Mouse (Mus musculus) adrenal gland, adult 8-10 months (tissue): ENCODE results near the gene Rcan1. TPM values are rescaled to one million over a fixed set of nuclear protein-coding genes. Genes with fewer than 3 reads are reported as not detected.

Experiments
- DNase-seq: peaks from one replicate; pipeline ENCODE4 v3.0.0; 2022
- total RNA-seq, 4 experiments: library from RNA; stranded (reverse); gene quantifications; 2 replicates each; pipeline ENCODE4 v1.2.4; 2022

Rcan1 gene
- total RNA-seq, 4 experiments from 2014 or later = 16.0 to 23.4 (median 19.0) TPM

DNA sequence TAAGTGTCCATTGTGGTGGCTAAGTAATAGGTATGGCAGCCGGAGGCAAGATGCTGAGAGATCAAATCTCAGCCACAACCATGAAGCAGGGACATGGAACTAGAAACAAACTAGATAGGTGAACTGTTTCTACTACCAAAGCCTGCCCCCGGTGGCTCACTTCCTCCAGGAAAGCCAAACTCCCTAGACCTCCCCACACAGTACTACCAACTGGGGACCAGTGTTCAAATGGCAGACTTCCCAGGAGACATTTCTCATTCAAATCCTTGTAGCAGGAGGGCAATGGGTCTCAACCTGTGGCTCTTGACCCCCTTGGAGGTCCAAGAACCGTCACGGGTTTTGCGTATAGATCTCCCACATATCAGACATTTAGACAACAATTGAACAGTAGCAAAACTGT lies 3.6 kb downstream of the Rcan1 start:
- no peak for DNase-seq

DNA sequence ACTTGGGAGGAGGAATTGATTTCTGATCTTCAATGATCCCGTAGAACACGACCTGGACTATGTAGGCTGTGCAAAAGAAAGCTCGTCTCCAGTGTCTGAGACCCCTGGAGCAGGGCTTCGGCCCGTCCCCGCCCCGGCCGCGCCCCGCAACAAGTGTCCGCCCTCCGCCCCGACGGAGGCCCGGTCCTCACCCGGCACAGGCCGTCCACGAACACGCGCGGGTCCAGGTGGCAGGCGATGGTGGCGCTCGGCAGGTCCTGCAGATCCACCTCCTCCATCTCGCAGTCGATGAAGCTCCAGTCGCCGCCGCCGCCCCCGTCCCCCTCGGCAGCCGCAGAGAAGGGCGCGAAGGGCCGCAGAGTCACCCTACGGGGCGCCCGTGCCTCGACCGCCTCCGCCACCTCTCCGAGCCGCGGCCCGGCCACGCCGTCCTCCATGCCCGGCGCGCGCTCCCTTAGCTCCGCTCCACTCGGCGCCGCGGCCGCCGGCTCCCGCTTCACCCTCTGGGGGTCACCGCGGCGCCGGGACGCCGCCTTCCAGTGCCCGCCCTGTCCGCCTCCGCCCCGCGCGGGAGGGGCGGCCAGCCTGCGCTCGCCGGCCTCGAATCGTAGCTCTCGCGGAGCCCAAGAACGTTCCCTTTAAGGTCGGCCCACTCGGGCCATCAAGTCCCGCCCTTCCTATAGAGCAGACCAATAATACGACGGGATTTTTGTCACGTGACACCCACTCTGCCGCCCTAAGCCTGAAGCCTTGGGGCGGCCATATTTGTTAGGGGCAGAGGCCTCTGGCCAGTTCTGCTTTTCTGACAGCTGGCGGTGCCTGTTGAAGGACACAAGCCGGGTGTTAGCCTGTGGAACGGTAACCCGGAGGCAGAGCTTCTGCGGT lies 4.8 kb downstream of the Rcan1 start:
- peak; percentile 97 for DNase-seq

DNA sequence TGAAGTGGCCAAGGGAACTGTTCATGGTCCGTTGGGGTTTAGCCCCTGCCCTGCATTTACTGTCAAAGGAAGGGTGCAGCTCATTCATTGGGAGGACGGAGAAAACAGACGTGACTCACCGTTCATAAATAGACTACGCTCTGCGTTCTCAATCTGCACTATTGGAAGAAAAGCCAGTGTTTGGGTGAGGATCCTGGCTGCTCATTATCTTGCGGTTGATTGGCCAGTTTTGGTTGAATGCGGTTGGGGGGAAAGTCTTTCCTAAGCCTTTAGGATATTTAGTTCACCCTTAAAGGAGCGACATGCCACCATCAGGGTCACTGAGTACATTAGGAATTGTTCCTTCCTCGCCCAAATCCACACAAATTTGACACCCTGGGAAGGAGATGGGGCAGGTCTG lies 5.4 kb downstream of the Rcan1 start:
- no peak for DNase-seq

DNA sequence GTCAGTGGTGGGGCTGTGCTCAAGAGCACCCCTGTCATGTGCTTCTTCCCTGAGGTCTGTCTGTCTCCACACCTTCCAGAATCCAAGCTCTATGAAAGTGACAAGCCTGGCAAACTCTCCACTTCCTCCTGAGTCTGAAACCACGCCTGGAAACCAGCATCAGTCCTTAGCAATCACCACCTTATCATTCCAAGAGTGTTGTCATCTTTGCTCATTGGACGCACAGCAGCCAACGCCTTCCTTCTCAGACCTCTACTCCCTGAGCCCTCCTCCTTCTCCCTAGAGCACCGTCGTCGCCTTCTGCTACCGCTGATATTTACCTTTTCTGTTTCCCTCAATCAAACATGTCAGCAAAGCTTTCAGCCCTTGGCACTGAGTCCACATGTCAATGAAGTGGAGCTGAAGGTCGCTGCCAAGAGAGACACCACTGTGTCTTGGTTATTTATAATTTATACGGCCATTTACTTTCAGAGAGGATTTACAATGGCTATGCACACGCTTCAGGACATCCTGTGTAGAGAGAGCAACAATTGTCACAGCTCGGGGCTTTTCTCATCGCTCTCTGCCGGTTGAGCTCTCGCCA lies 6.2 kb downstream of the Rcan1 start:
- DNase-seq = no peak

DNA sequence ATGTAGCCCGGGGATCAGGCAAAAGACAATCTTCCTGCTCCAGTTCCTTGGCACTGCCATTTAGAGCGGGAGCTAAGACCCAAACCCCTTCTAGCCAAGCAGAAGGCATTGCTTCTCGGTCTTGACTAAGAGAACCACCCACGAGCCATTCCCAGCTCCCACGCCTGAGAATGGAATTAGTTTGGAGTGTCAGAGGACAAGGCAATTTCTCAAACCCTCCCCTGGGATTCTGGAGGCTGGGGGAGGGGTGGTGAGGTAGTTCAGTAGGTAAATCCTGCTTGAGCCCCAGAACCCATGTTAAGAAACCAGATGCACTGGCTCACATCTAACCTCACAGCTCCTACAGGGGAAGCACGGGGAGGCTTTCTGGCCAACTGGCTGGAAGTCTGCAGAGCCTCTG lies 9.3 kb downstream of the Rcan1 start:
- no peak for DNase-seq

DNA sequence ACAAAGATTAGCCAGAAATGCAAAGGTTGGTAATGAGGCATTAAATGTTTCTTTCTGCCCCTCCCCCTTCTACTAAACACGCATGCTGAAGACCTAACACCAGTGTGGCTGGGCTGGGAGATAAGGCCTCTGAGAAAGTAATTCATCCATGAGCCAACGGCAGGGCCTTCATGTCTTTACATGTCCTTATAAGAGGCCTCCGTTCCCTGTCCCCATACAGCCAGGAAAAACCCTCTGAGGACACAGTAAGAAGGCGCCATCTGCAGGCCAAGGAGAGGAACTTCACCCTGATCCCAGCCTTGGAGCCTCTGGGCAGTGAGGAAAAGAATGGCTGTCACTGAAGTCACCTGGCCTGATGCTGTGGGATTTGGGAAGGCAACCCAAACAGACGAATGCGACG lies 13.1 kb downstream of the Rcan1 start:
- peak; percentile 27 for DNase-seq

DNA sequence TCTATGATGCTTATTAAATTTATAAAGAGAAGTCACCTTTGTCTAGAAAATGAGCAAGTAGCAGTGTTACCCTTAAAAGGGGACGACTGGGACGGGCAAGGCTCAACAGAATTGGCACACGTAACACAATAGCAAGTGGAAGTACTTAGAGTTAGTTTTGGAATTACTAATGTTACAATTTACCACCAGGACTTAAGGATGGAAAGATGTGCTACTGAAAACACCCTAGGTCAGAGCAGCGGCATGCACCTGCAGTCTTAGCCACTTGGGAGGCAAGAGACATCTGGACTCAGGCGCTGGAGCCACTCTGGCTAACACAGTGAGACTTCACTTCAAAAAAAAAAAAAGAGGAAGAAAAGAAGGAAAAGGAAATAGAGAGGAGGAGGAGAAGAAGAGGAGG lies 14.7 kb downstream of the Rcan1 start:
- DNase-seq = no peak

DNA sequence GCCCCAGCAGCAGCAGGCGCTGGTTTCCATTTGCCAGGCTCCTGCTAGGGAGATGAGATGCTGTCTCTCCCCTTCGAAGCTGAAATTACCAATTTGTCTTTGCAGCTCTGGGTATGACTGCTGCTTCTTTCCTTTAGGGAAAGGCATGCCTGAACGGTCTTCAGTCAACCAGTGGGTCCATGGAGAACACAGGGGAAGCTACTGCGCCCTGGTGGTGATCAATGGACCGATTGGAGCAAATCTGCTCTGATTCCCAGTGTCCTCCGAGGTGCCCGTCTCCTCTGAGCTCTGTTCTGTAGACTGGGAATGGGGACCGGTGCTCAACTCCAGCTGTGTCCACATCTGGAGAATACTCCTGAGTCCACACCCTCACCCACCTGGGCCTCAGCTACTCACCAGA lies 15.2 kb downstream of the Rcan1 start:
- DNase-seq = no peak

DNA sequence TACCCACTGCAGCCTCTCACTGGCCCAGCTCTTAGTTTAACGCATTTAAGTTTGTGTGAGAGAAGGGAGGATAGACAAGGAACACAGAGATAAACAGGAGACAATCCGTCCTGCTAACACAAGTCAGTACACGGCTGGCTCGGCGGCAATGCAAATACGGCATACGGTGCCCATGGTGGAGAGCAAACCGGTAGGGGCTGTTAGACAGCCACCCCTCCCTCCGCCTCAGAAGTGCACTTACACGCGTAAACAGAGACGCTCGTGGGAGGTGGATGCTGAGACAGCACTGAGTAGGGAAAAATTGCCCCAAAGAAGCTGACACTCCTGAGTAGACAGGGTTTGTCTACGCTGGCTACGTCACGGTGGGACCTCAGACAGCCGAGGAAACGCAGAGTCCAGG lies 16.2 kb downstream of the Rcan1 start:
- DNase-seq = no peak

DNA sequence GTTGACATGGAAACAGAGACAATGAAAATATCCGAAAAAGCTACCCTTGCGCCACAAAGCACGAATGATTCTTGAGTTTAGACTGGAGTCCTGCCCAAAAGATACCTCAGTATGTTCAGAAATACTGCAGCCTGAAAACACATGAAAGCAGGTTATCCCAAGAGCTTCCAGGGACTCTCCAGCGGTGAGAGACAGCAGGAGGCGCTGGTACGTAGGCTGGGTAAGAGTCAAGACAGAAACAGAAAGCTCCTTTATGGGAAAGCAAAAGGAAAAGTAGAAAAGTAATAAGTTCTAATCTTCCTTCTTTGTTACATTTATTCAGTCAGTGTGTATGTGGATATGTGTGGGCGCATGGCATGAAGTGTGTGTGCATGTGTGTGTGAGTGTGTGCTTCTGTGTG lies 16.7 kb downstream of the Rcan1 start:
- no peak for DNase-seq

DNA sequence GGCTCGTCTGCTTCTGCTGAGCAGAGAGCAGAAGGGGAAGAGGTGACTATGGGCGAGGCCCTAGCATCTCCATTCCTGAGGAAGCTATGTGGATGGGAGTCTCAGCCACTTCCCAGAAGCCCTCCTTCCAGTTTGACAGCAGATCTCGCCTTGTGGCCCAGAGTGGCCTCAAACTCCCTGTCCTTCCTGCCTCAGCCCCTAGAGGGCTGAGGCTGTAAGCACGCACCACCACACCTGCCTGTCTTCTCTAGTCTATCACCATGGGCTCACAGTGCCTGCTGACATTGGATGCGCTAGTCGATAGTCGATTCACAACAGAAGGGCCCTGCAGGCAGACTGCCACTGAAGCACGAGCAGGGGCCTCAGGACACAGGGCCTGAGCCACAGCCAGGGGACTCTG lies 18.1 kb downstream of the Rcan1 start:
- no peak for DNase-seq

DNA sequence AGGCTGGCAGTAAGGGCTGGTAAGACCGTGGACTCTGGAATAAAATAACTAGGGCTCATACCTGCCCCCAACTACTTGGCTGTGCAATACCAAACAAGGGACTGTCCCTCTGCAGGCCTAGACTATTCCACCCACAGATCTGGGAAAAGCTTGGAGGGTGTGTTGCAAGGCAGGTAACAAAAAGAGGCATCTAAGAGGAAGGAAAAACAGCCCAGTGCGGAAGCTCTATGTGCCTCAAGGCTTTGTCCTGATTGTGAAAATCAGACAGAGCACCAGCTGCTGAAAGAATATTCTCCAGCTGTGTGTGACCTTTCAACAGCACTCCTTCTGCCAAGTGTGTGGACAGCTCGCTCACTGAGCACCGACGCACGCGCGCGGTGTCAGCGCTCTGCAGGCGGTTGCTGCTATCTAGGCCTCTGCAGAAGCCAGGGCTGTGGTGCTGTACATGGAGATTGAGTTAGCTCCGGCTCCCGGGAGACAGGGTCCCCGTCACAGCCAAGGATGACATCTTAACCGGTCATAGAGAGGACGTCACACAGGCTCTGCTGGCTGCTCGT lies 19.1 kb downstream of the Rcan1 start:
- DNase-seq = no peak

DNA sequence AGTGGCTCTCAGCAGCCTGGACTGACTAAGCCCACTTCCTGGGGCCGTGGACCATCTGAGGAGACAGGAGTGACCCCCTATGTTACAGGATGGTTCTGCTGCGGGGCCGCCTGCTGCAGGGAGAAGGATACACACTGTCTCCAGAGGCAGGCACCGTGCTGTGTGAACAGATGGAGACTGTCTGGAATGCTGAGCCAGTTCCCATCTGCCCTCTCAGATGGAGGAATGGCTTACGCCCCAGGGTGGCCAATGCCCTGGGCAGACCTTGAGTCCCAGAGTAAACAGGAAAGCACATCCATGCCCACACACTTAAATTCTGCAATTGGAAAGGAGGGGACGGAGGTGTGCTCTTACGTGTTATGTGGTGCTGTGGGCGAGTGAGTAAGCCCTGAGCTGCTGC lies 20.3 kb downstream of the Rcan1 start:
- no peak for DNase-seq

DNA sequence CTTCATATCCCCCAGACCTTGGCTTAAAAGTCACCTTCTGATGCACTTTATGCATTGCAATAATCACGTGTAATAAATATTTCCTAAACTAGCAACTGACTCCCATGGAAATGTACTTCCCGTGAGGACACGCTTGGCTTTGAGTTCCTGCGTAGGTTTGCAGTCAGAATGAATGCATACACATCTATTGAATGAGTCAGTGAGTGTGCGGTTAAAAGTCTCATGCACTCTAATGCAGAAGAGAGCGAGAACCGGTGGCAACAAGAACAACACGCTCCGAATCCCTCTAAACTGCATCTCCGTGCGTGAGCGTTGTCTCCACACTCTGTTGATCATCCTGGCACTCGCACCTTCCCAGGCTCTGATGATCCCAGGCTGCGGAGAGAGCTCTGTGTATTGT lies 21.6 kb downstream of the Rcan1 start:
- no peak for DNase-seq

DNA sequence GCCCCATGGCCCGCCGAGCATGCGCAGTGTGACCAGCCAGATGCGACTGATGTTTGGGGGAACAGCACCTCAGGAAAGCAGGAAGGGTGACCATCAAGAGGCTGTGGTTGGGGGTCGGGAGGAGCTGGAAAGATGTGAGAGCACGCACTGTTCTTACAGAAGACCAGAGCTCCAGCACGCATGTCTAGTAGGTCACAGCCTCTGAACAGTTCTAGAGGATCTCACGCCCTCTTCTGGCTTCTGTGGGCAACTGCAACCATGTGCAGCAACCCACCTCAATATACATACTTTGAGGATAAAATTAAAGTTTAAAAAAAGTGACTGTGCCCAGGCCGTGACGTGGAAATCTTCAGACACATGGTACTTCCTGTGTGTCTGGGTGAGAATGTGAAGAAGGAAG lies 25.3 kb downstream of the Rcan1 start:
- DNase-seq = no peak

DNA sequence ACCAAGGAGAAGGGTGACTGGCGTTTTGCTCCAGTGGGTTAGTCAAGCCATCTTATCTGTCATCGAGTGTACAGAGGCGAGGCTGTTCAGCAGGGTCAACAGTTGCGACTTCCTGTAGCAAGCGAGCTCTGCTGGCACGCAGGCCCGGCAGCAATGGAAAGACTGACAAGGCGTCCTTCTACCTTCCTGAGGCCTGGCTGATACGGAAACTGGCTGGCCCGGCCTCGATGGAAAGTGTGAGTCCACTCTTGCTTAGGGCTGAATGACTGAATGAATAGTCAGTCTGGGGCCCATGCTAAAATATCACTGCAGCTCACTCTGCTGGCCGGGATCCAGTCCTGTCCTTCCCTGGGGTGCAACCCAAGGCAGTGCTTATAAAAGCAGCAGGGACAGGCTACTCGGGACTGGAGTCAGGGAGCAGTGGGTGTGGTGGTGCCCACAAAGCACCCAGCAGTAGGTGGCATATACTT lies 27.0 kb downstream of the Rcan1 start:
- DNase-seq = peak; percentile 66

DNA sequence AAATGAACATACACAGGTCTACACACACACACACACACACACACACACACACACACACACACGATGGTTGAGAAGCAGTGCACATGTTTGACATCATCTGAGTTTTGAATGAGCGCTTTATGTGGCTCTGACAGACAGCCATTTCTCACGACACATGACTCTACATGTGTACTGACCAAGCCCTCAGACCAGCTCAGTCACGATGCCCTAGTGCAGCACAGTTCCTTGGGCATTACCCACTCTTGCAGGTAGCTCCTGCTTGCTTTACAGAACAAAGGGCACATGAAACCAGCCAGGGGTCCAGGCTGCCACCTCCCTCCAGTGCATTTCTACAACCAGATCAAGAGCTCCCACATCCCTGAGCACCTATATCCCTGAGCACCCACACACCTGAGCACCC lies 27.7 kb downstream of the Rcan1 start:
- DNase-seq = no peak

DNA sequence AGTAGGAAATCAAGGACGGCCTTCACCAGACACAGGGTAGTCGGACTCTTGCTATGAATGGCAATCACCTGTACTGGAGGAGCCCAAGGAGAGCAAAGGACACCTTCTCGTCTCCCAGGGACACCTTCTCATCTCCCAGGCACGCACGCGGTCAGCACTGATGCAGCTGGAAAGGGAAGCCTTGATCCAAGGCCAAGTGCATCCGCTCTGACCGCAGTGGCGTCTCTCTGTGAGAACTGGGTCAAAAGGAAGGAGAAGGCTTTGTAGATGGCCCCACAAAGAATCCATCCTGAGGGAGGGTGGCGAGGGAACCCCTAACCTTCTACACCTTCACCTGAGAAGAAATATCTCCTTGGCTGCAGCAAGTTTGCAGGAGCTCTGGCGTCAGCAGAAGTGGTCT lies 28.5 kb downstream of the Rcan1 start:
- DNase-seq = no peak

DNA sequence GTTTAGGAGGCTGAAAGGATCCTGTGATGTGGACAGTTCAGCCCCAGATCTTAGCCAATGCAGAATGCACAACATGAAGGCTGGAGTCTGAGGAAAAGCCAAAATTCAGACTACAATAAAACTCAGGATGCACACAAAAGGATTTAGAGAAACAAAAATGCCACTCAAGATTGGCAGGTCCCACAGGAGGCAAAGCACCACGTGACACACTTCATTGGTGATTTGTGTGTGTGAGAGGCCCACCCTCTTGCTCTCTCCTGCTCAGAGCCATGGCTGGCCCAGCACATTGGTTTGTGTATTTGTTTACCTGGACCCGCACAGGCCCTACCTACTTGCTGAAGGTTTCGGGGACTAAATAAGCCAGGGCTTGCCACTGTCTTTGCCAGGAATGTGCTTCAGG lies 29.5 kb downstream of the Rcan1 start:
- no peak for DNase-seq

DNA sequence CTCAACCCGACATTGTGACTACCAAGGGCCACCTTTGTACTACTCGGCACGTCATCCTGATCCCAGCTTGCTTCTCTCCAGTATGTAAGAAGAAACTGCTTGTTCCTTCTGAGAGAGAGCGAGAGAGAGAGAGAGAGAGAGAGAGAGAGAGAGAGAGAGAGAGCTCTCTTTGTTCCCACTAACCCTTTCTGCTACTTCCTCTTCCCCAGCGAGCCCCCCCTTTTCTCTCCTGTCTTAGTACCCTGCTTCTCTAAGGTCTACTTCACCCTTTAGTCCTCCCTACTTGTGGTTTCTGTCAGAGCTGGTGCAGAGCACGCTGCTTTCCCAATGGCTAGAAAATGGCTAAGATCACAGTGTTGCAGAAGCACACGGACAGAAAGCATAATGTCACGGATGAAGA lies 30.4 kb downstream of the Rcan1 start:
- DNase-seq = no peak

DNA sequence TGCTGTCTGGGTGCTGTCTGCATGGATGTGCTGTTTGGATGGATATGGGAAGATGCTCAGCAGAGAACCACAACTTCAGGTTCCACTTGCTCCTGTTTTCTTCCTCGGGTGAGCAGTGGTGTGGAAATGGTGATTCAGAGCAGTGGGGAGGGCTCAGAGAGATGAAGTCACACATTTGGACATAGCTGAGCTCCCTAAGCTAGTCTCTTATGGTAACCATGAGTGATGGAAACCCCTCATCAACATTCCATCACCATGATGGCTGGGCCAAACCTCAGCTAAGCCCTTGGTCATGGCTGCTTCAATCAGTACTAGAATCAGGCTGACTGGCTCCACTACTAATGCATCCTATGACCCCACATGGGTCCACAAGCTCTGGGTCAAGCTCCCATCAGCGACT lies 30.9 kb downstream of the Rcan1 start:
- DNase-seq = no peak

DNA sequence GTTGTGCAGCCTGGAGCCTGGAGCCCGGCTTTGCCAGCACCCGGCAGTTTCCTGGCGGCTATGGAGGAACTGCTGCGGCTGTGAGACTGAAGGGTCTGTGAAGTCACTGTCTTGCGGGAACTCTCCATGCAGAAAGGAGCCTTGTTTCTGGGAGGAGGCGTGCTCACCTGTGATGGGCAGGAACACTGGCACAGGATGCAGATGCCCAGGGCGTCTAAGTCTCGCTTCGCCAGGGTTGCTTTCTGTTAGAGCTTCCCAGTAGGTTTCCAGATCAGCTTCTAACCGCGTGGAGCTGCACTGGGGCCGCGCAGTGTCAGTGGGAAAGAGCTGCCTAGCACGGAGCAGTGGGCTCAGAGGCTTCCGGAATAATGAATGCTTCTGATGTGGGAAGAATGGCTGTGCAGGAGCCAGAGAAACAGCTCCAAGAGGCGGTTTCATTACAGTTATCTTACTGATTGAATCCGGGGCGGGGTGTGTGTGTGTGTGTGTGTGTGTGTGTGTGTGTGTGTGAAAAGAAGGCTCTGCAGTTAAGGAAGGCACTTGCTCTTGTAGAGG lies 35.2 kb downstream of the Rcan1 start:
- DNase-seq = no peak

DNA sequence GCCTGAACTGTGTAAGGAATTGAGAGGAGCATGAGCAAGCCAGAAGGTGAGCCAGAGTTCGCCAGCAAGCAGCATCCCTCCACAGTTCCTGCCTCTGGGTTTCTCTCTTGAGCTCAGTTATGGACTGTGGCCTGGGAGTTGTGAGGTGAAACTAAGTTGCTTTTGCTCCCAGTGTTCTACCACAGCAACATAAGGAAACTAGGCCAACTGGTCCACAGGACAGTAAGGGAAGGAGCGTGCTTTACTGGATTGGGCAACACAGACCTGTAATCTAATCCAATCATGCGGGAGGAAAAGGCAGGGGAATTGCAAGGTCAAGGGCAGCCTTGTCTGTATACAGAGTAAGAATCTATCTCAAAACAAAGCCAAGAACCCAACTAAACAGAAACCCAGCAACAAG lies 37.5 kb downstream of the Rcan1 start:
- DNase-seq = no peak

DNA sequence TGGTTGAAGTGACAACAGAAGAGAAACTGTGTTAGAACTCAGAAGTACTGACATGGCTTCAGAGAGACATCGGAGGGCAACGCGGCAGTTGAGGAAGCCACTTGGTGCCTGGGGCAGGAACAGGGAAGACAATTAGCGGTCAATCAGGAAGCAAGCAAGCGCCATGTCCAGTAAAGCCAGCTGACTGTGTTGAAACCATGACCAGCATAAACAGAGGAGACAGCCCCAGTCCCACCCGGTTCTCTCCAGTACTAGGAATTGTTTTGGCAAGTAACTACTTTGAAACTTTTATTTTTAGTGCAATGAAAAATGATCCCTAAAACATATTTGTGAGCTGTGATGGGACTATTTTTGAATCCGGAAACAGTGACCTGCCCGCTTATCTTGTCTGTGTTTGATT lies 39.9 kb downstream of the Rcan1 start:
- no peak for DNase-seq
